Mouse (Mus musculus): Measurements from ENCODE around the gene Hist1h2aa. TPM values are rescaled to one million over a fixed set of nuclear protein-coding genes. Genes with fewer than 3 reads are reported as not detected.

The Hist1h2aa gene
- polyA plus RNA-seq, 1 experiment from 2014 or later, result not detected

GRCm38 (mm10) chr13:23950928-23951327 is 16.7 kb downstream of the Hist1h2aa start:
- Histone ChIP-seq H3K36me3 (ENCODE audit: control insufficient read depth, insufficient read depth, low read length) (no peaks in the 10 kb centered on the region), H3K9me3 (ENCODE audit: control insufficient read depth, low read depth, low read length) (no peaks in the 10 kb centered on the region), H3K9ac (replicated peaks; ENCODE audit: low read depth, low read length) (no peak overlapping the region), H3K4me3 (ENCODE audit: low read depth, low read length) (no peak overlapping the region), H3K27ac (ENCODE audit: low read length) (no peak overlapping the region), H3K27me3 (ENCODE audit: control insufficient read depth, insufficient read depth, low read length) (no peaks in the 10 kb centered on the region), H3K4me1 (ENCODE audit: control insufficient read depth, insufficient read depth, low read length) (no peaks in the 10 kb centered on the region), H3K4me2 (replicated peaks; ENCODE audit: low read depth, low read length) (no peak overlapping the region)
- ATAC-seq (ENCODE audit: insufficient number of reproducible peaks, insufficient read depth, low FRiP score, low read depth), result no peak
- WGBS, result 74% methylated on average over 3 of the region's 3 CpGs

- Histone ChIP-seq H3K4me2 (replicated peaks; ENCODE audit: low read depth, low read length) (no peak overlapping the region), H3K36me3 (ENCODE audit: control insufficient read depth, insufficient read depth, low read length) (no peaks in the 10 kb centered on the region), H3K4me3 (ENCODE audit: low read depth, low read length) (no peak overlapping the region), H3K9ac (replicated peaks; ENCODE audit: low read depth, low read length) (no peak overlapping the region), H3K27me3 (ENCODE audit: control insufficient read depth, insufficient read depth, low read length) (no peaks in the 10 kb centered on the region), H3K27ac (ENCODE audit: low read length) (no peak overlapping the region), H3K4me1 (ENCODE audit: control insufficient read depth, insufficient read depth, low read length) (no peaks in the 10 kb centered on the region), H3K9me3 (ENCODE audit: control insufficient read depth, low read depth, low read length) (no peaks in the 10 kb centered on the region)
- no peak for ATAC-seq (ENCODE audit: insufficient number of reproducible peaks, insufficient read depth, low FRiP score, low read depth)
- 18% methylated on average over 2 of the region's 2 CpGs for WGBS
Observed at GRCm38 (mm10) chr13:23959776-23960175, 25.5 kb downstream of the Hist1h2aa start.

- Histone ChIP-seq H3K27ac (ENCODE audit: low read length) (no peak overlapping the region), H3K9me3 (ENCODE audit: control insufficient read depth, low read depth, low read length) (no peaks in the 10 kb centered on the region), H3K4me3 (ENCODE audit: low read depth, low read length) (no peak overlapping the region), H3K4me2 (replicated peaks; ENCODE audit: low read depth, low read length) (no peak overlapping the region), H3K4me1 (ENCODE audit: control insufficient read depth, insufficient read depth, low read length) (no peaks in the 10 kb centered on the region), H3K36me3 (ENCODE audit: control insufficient read depth, insufficient read depth, low read length) (no peaks in the 10 kb centered on the region), H3K9ac (replicated peaks; ENCODE audit: low read depth, low read length) (no peak overlapping the region), H3K27me3 (ENCODE audit: control insufficient read depth, insufficient read depth, low read length) (no peaks in the 10 kb centered on the region)
- no peak for ATAC-seq (ENCODE audit: insufficient number of reproducible peaks, insufficient read depth, low FRiP score, low read depth)
- WGBS, result 77% methylated on average over 2 of the region's 2 CpGs
Observed at GRCm38 (mm10) chr13:23964909-23965308, 30.6 kb downstream of the Hist1h2aa start.

- Histone ChIP-seq H3K4me3 (ENCODE audit: low read depth, low read length) (no peak overlapping the region), H3K4me2 (replicated peaks; ENCODE audit: low read depth, low read length) (no peak overlapping the region), H3K27ac (ENCODE audit: low read length) (no peak overlapping the region), H3K9me3 (ENCODE audit: control insufficient read depth, low read depth, low read length) (no peaks in the 10 kb centered on the region), H3K36me3 (ENCODE audit: control insufficient read depth, insufficient read depth, low read length) (no peaks in the 10 kb centered on the region), H3K9ac (replicated peaks; ENCODE audit: low read depth, low read length) (no peak overlapping the region), H3K4me1 (ENCODE audit: control insufficient read depth, insufficient read depth, low read length) (no peaks in the 10 kb centered on the region), H3K27me3 (ENCODE audit: control insufficient read depth, insufficient read depth, low read length) (no peaks in the 10 kb centered on the region)
- WGBS, result 56% methylated on average over 2 of the region's 2 CpGs
- no peak for ATAC-seq (ENCODE audit: insufficient number of reproducible peaks, insufficient read depth, low FRiP score, low read depth)
Observed at GRCm38 (mm10) chr13:23971870-23972269, 37.6 kb downstream of the Hist1h2aa start.

- Histone ChIP-seq H3K4me1 (ENCODE audit: control insufficient read depth, insufficient read depth, low read length) (no peaks in the 10 kb centered on the region), H3K27ac (ENCODE audit: low read length) (no peak overlapping the region), H3K27me3 (ENCODE audit: control insufficient read depth, insufficient read depth, low read length) (no peaks in the 10 kb centered on the region), H3K36me3 (ENCODE audit: control insufficient read depth, insufficient read depth, low read length) (no peaks in the 10 kb centered on the region), H3K9ac (replicated peaks; ENCODE audit: low read depth, low read length) (no peak overlapping the region), H3K4me3 (ENCODE audit: low read depth, low read length) (no peak overlapping the region), H3K4me2 (replicated peaks; ENCODE audit: low read depth, low read length) (no peak overlapping the region), H3K9me3 (ENCODE audit: control insufficient read depth, low read depth, low read length) (no peaks in the 10 kb centered on the region)
- ATAC-seq (ENCODE audit: insufficient number of reproducible peaks, insufficient read depth, low FRiP score, low read depth), result no peak
- 57% methylated on average over 5 of the region's 5 CpGs for WGBS
Observed at GRCm38 (mm10) chr13:23972271-23972670, 38.0 kb downstream of the Hist1h2aa start.

Small RNA genes within 50 kb of the gene (microRNA-seq; reads per million reads assigned to microRNA genes)
- not detected for gene Gm44344

Other genes with a start within 250 kb of the Hist1h2aa start
- not detected in 2 replicates for gene Hist1h1t, start 238.6 kb upstream of the Hist1h2aa start, polyA plus RNA-seq (2014; fragmentation: Nextera tagmentation; extraction: Ambion mirVana)
- 7.2 and 9.6 TPM in 2 replicates for gene Hist1h4c, start 236.0 kb upstream of the Hist1h2aa start, polyA plus RNA-seq (2014; fragmentation: Nextera tagmentation; extraction: Ambion mirVana)
- gene Hfe, start 223.6 kb upstream of the Hist1h2aa start, polyA plus RNA-seq (2014; fragmentation: Nextera tagmentation; extraction: Ambion mirVana), result 6.1 and 6.8 TPM in 2 replicates
- 38.5 and 39.4 TPM in 2 replicates for gene Hist1h1c, start 195.7 kb upstream of the Hist1h2aa start, polyA plus RNA-seq (2014; fragmentation: Nextera tagmentation; extraction: Ambion mirVana)
- gene Hist1h3c, start 188.9 kb upstream of the Hist1h2aa start, polyA plus RNA-seq (2014; fragmentation: Nextera tagmentation; extraction: Ambion mirVana), result 6.1 and 8.4 TPM in 2 replicates
- gene Hist1h2bb, start 187.7 kb upstream of the Hist1h2aa start, polyA plus RNA-seq (2014; fragmentation: Nextera tagmentation; extraction: Ambion mirVana), result 2.0 and 2.1 TPM in 2 replicates
- gene Hist1h2ab, start 183.3 kb upstream of the Hist1h2aa start, polyA plus RNA-seq (2014; fragmentation: Nextera tagmentation; extraction: Ambion mirVana), result 38.8 and 50.2 TPM in 2 replicates
- 11.1 and 11.8 TPM in 2 replicates for gene Hist1h3b, start 182.2 kb upstream of the Hist1h2aa start, polyA plus RNA-seq (2014; fragmentation: Nextera tagmentation; extraction: Ambion mirVana)
- 2.5 and 3.3 TPM in 2 replicates for gene Hist1h4b, start 177.4 kb upstream of the Hist1h2aa start, polyA plus RNA-seq (2014; fragmentation: Nextera tagmentation; extraction: Ambion mirVana)
- gene Hist1h4a, start 173.2 kb upstream of the Hist1h2aa start, polyA plus RNA-seq (2014; fragmentation: Nextera tagmentation; extraction: Ambion mirVana), result not detected in 2 replicates
- gene Hist1h3a, start 172.1 kb upstream of the Hist1h2aa start, polyA plus RNA-seq (2014; fragmentation: Nextera tagmentation; extraction: Ambion mirVana), result 6.1 and 6.5 TPM in 2 replicates
- 2.4 and 3.6 TPM in 2 replicates for gene Hist1h1a, start 170.8 kb upstream of the Hist1h2aa start, polyA plus RNA-seq (2014; fragmentation: Nextera tagmentation; extraction: Ambion mirVana)
- gene Trim38, start 164.5 kb upstream of the Hist1h2aa start, polyA plus RNA-seq (2014; fragmentation: Nextera tagmentation; extraction: Ambion mirVana), result not detected in 2 replicates
- 0.13 and 0.17 TPM in 2 replicates for gene Slc17a2, start 127.5 kb upstream of the Hist1h2aa start, polyA plus RNA-seq (2014; fragmentation: Nextera tagmentation; extraction: Ambion mirVana)
- gene Slc17a3, start 95.0 kb upstream of the Hist1h2aa start, polyA plus RNA-seq (2014; fragmentation: Nextera tagmentation; extraction: Ambion mirVana), result not detected in 2 replicates
- not detected in 2 replicates for gene Slc17a1, start 66.7 kb upstream of the Hist1h2aa start, polyA plus RNA-seq (2014; fragmentation: Nextera tagmentation; extraction: Ambion mirVana)
- gene Slc17a4, start 19.5 kb upstream of the Hist1h2aa start, polyA plus RNA-seq (2014; fragmentation: Nextera tagmentation; extraction: Ambion mirVana), result 0.53 and 0.85 TPM in 2 replicates
- not detected in 2 replicates for gene Hist1h2ba, start 306 bp upstream of the Hist1h2aa start, polyA plus RNA-seq (2014; fragmentation: Nextera tagmentation; extraction: Ambion mirVana)
- 0.98 and 1.7 TPM in 2 replicates for gene Scgn, start 56.8 kb downstream of the Hist1h2aa start, polyA plus RNA-seq (2014; fragmentation: Nextera tagmentation; extraction: Ambion mirVana)